Mouse (Mus musculus): ENCODE results near the gene Gpr107. TPM values are rescaled to one million over a fixed set of nuclear protein-coding genes. Genes with fewer than 3 reads are reported as not detected.
A peak's percentile ranks its signal among the peaks of the same experiment; 100 is the strongest.

Gpr107 gene
- polyA plus RNA-seq, 2 experiments = 5.4 to 8.6 TPM

DNA sequence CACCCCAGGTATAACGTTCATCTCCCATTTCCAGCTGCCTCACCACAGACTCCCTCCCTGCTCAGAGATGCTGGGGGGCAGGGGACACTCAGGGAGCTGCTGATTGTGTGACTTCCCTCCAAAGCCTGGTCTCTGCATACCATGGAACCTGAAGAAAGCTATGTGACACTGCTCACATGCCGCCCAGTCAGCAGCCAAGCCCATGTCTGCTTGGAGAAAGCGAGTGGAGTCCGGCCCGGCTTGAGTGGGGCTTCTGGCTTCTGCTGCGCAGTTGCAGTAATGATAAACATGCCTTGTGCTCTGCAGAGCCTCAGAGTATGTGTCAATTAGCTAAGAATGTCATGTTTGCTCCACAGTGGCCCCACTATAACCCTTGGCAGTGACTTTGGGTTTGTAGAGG is 67.4 kb downstream of the Gpr107 start:
- TF ChIP-seq EP300 (IDR thresholded peaks at IDR 0.05; ENCODE audit: low read depth) (no peak), CTCF (IDR thresholded peaks at IDR 0.05; ENCODE audit: low read depth) (no peak)
- Histone ChIP-seq H3K4me1 (replicated peaks; ENCODE audit: control insufficient read depth in 2 of 2, insufficient read depth in 2 of 2, low read length in 1 of 2) (no peaks in the 10 kb centered on the region), H3K27ac (no peak overlapping the region), H3K36me3 (replicated peaks; ENCODE audit: control insufficient read depth, insufficient read depth, low read depth) (no peaks in the 10 kb centered on the region), H3K4me3 (ENCODE audit: insufficient read depth in 1 of 2, low read depth in 2 of 2, low read length in 2 of 2) (no peak overlapping the region), H3K9me3 (ENCODE audit: control insufficient read depth, low read length) (no peaks in the 10 kb centered on the region), H3K4me2 (ENCODE audit: low read depth) (no peak overlapping the region), H3K9ac (replicated peaks) (no peak overlapping the region), H3K27me3 (ENCODE audit: control insufficient read depth, insufficient read depth, low read length) (no peaks in the 10 kb centered on the region)
- 71% methylated on average over 6 of the region's 6 CpGs for whole genome bisulfite sequencing (ENCODE audit: insufficient replicate concordance)
- no peak for ATAC-seq (ENCODE audit: insufficient read depth)
- DNase-seq (ENCODE audit: low read depth in 3 of 3, low spot score in 3 of 3) = no peak

DNA sequence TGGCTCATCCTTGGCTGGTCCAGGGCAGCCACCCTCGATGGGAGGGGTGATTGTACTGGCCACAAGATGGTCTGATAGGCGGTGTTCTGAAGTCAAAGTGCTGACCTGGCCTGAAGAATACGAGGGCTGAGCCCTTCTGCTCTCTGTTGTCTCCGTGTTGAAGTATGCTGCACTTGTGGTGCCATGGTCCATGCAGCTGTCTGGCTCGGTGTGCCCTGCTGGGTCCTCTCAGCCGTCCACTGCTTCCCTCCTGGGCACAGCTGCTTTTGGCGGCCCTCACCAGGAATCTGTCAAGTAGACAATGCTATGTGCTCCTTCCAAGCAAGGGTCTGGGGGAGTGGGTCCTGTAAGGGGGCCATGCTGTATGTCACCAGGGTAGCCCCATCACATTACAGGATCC is 68.7 kb downstream of the Gpr107 start:
- H3K9ac ChIP-seq (replicated peaks) = no peak overlapping the region
- H3K4me2 ChIP-seq (ENCODE audit: low read depth) = no peak overlapping the region
- DNase-seq (ENCODE audit: low read depth in 3 of 3, low spot score in 3 of 3) (no peak), ATAC-seq (ENCODE audit: insufficient read depth) (no peak)
- H3K27ac ChIP-seq = no peak overlapping the region
- TF ChIP-seq EP300 (IDR thresholded peaks at IDR 0.05; ENCODE audit: low read depth) (no peak), CTCF (IDR thresholded peaks at IDR 0.05; ENCODE audit: low read depth) (no peak)
- no peaks in the 10 kb centered on the region for H3K36me3 ChIP-seq (replicated peaks; ENCODE audit: control insufficient read depth, insufficient read depth, low read depth)
- 50% methylated on average over 7 of the region's 7 CpGs for WGBS (ENCODE audit: insufficient replicate concordance)
- H3K4me1 ChIP-seq (replicated peaks; ENCODE audit: control insufficient read depth in 2 of 2, insufficient read depth in 2 of 2, low read length in 1 of 2) = no peaks in the 10 kb centered on the region
- no peak overlapping the region for H3K4me3 ChIP-seq (ENCODE audit: insufficient read depth in 1 of 2, low read depth in 2 of 2, low read length in 2 of 2)
- H3K27me3 ChIP-seq (ENCODE audit: control insufficient read depth, insufficient read depth, low read length) = no peaks in the 10 kb centered on the region
- no peaks in the 10 kb centered on the region for H3K9me3 ChIP-seq (ENCODE audit: control insufficient read depth, low read length)

DNA sequence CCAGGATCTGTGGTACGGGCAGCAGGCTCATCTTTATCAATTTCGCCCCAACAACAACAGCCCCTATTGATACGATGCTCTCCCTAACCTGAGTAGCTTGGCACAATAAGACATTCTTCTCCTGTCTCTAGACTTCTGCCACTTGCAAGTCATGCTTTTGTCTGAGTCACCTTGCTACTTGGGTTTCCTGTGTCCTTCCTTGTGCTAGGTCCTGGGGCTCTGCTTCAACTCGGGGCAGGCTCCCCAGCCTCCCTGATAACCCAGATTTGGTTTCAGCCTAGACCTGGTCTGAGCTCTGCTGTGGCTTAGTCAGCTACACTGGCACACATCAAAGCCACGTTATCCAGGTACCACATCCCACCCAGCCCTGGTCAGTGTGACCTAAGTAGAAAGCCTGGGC is 69.5 kb downstream of the Gpr107 start:
- no peaks in the 10 kb centered on the region for H3K9me3 ChIP-seq (ENCODE audit: control insufficient read depth, low read length)
- no peaks in the 10 kb centered on the region for H3K36me3 ChIP-seq (replicated peaks; ENCODE audit: control insufficient read depth, insufficient read depth, low read depth)
- H3K4me3 ChIP-seq (ENCODE audit: insufficient read depth in 1 of 2, low read depth in 2 of 2, low read length in 2 of 2) = no peak overlapping the region
- no peak overlapping the region for H3K9ac ChIP-seq (replicated peaks)
- DNase-seq (ENCODE audit: low read depth in 3 of 3, low spot score in 3 of 3) (no peak), ATAC-seq (ENCODE audit: insufficient read depth) (no peak)
- no peak overlapping the region for H3K27ac ChIP-seq
- WGBS (ENCODE audit: insufficient replicate concordance) = 52% methylated on average over 5 of the region's 5 CpGs
- H3K4me1 ChIP-seq (replicated peaks; ENCODE audit: control insufficient read depth in 2 of 2, insufficient read depth in 2 of 2, low read length in 1 of 2) = no peaks in the 10 kb centered on the region
- H3K27me3 ChIP-seq (ENCODE audit: control insufficient read depth, insufficient read depth, low read length) = no peaks in the 10 kb centered on the region
- TF ChIP-seq EP300 (IDR thresholded peaks at IDR 0.05; ENCODE audit: low read depth) = no peak
- TF ChIP-seq CTCF (IDR thresholded peaks at IDR 0.05; ENCODE audit: low read depth) = no peak
- no peak overlapping the region for H3K4me2 ChIP-seq (ENCODE audit: low read depth)

DNA sequence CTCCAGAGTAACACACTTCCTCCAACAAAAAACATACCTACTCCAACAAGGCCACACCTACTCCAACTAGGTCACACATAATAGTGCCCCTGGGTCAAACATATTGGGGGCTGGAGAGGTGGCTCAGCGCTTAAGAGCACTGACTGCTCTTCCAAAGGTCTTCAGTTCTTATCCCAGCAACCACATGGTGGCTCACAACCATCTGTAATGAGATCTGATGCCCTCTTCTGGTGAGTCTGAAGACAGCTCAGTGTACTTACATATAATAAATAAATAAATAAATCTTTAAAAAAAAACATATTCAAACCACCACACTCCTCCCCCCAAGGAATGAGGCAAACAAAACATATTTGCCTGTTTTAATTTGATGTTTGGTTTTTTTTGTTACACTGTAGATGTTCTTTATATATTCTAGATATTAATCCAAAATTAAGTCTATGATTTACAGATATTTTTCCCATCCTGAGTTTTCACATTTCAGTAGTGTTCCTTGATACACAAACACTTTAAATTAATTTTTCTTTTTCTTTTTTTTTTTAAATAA is 76.7 kb downstream of the Gpr107 start:
- 48% methylated on average over 1 of the region's 1 CpGs for WGBS (ENCODE audit: insufficient replicate concordance)
- TF ChIP-seq EP300 (IDR thresholded peaks at IDR 0.05; ENCODE audit: low read depth) (no peak), CTCF (IDR thresholded peaks at IDR 0.05; ENCODE audit: low read depth) (0 out of 2 replicates have a peak, but pooled peaks have one; percentile 14)
- DNase-seq (ENCODE audit: low read depth in 3 of 3, low spot score in 3 of 3) = no peak
- H3K9ac ChIP-seq (replicated peaks) = no peak overlapping the region
- H3K4me2 ChIP-seq (ENCODE audit: low read depth) = no peak overlapping the region
- H3K4me1 ChIP-seq (replicated peaks; ENCODE audit: control insufficient read depth in 2 of 2, insufficient read depth in 2 of 2, low read length in 1 of 2) = no peaks in the 10 kb centered on the region
- H3K27me3 ChIP-seq (ENCODE audit: control insufficient read depth, insufficient read depth, low read length) = no peaks in the 10 kb centered on the region
- no peak overlapping the region for H3K27ac ChIP-seq
- ATAC-seq (ENCODE audit: insufficient read depth) = no peak
- no peaks in the 10 kb centered on the region for H3K36me3 ChIP-seq (replicated peaks; ENCODE audit: control insufficient read depth, insufficient read depth, low read depth)
- no peak overlapping the region for H3K4me3 ChIP-seq (ENCODE audit: insufficient read depth in 1 of 2, low read depth in 2 of 2, low read length in 2 of 2)
- H3K9me3 ChIP-seq (ENCODE audit: control insufficient read depth, low read length) = no peaks in the 10 kb centered on the region

DNA sequence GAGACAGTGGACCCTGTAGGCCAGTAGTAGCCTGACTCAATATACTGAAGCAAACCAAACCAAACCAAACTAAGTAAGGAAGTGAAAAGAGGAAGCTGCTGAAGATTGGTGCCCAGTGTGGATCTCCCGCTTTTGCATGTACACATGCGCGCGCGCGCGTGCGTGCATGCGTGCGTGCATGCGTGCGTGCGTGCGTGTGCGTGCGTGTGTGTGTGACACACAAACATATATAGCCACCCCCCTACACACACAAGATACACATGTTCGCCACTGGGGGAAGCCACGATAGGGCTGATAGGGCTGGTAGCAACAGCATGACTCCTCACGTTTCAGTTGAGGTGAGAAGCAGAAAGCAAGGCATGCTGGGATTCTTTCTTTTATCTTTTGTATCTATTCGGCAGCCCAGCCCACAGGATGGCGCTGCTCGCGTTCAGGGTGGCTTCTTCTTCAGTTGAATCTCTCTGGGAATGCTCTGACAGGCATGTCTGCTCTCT is 87.1 kb downstream of the Gpr107 start:
- TF ChIP-seq CTCF (IDR thresholded peaks at IDR 0.05; ENCODE audit: low read depth) = peak; percentile 53
- TF ChIP-seq EP300 (IDR thresholded peaks at IDR 0.05; ENCODE audit: low read depth) = no peak
- Histone ChIP-seq H3K27ac (no peak overlapping the region), H3K4me3 (ENCODE audit: insufficient read depth in 1 of 2, low read depth in 2 of 2, low read length in 2 of 2) (peak overlapping the region; percentile 27), H3K4me1 (replicated peaks; ENCODE audit: control insufficient read depth in 2 of 2, insufficient read depth in 2 of 2, low read length in 1 of 2) (no peaks in the 10 kb centered on the region), H3K4me2 (ENCODE audit: low read depth) (peak overlapping the region; percentile 52), H3K36me3 (replicated peaks; ENCODE audit: control insufficient read depth, insufficient read depth, low read depth) (no peaks in the 10 kb centered on the region), H3K9me3 (ENCODE audit: control insufficient read depth, low read length) (no peaks in the 10 kb centered on the region), H3K9ac (replicated peaks) (no peak overlapping the region), H3K27me3 (ENCODE audit: control insufficient read depth, insufficient read depth, low read length) (peaks cover 7% of the 10 kb centered on the region)
- DNase-seq (ENCODE audit: low read depth in 3 of 3, low spot score in 3 of 3) (peak; percentile 37 to 46 (median 39)), ATAC-seq (ENCODE audit: insufficient read depth) (peak; percentile 62; the same call in 1 of the 2 replicates)
- 23% methylated on average over 23 of the region's 23 CpGs for WGBS (ENCODE audit: insufficient replicate concordance)

Data from liver, embryonic 14.5 days (tissue).